Mouse (Mus musculus) megakaryocyte, embryonic 14.5 days (primary cell): ENCODE data around the gene Tmcc3.

Experiments
- FLI1 ChIP-seq: IDR thresholded peaks from 2 replicates; pipeline ENCODE4 v1.6.1; 2012; ENCODE audit warnings: low read length, inconsistent platforms, mixed read lengths
- GATA1 ChIP-seq: IDR thresholded peaks from 3 replicates; pipeline ENCODE4 v1.6.1; 2012; ENCODE audit warnings: mixed read lengths, low read length, inconsistent platforms, borderline replicate concordance

DNA sequence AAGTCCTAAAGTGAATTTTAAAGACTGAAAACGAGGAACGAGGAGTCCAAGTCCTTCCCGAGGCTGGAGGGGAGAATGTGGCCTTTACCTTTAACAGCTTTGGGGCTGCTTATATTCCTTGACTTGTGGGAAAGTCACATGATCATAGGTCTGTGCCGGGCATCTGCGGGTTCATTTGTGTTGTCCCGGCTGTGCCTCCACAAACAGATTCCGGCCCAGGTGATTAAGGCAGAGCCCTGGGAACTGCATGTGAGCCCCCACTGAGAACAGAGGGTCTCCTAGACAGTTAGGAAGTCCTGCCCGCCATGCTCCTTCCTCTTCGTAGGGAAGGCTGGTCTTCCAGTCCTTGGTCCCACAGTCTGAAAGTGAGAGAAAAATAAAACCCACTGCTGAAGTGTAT lies 311.1 kb downstream of the Tmcc3 start:
- TF ChIP-seq GATA1 (no peak), FLI1 (no peak)
